Mouse (Mus musculus) CD4-positive helper T cell, adult 2 months (primary cell): ENCODE results near the gene Adamts2.

Source experiments
- DNase-seq: peaks from one replicate; pipeline ENCODE4 v3.0.0-alpha.2; 2012; ENCODE audit warnings: low read depth, missing footprints, low spot score

Adamts2 gene

DNA sequence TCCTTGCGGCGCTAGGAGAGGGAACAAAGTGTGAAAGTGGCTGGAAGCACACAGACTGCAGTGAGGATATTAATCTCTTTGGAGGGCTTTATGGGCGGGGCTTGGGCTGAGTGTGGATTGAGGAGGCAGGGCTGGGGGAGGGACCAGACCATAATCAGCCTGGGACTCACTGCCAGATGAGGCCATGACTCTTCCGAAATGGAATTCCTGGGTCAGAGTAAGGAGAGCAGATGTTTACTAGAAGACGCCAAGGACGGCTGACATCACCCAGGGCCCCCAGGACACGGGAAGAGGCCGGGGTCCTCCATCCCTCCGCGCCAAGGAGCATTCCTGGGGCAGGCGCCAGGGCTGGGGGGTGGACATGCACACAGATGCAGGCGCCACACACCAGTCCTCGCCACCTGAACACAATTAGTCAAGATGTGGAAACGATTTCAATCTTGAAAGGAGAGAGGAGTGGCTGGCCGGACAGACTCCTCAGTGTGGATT, 20.4 kb downstream of the Adamts2 start:
- DNase-seq = no peak

DNA sequence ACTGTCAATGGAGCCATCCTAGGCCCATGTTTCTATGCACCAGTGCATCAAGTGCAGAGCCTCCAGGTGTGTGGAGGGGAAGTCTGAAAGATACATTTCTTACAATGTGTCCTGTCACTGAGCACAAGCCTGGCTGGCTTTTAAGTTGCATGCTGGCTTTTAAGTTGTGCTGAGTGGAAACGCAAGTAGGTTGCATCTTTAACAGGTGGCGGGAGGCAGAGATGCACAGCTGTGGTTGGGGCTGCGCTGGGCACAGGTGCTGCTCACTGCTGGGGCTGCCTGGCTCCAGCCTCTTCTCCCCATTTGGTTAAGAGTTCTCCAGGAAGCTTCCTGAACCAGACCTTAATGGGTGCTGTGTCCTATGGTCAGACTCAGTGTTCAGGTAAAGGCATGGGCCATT, 21.9 kb downstream of the Adamts2 start:
- DNase-seq = no peak

- no peak for DNase-seq
Measured at GRCm38 (mm10) chr11:50624239-50624638, 22.4 kb downstream of the Adamts2 start.

DNA sequence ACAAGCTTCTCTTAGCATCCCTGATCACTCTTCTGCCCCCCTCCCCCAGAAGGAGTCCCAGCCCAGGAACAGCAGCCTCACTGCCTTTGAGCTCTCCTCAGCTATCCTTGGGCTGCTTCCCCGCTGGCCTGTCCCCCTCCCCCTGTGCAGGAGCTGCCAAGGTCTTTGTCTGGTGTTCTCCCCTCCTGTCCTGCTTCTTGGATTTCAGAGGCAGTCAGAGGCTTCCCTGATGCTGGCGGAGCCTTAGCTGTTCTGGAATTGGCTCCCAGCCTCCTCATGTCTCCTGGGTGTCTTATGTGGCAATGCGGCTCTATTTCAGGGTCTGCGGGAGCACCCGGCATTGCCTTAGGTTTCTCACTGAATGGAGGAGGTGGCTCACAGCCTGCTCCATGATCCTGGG, 22.8 kb downstream of the Adamts2 start:
- DNase-seq = no peak

DNA sequence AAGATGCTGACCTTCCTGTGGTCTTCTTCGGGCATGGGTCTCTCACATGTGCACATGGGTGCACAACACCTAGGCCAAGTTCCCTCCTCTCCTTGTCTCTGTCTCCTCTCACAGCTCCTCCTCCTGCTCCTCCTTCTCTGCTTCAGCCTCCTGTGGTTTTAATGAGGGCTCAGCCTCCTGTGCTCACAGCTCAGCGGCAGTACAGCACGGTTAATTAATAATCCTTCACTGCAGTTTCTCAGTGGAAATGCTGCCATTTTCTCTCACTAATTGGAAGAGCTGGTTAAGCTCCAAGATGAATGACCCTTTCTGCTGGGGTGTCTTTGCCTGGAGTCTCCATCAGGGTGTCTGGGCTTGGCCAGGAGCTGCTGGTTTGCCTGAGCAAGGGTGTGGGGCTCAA, 27.0 kb downstream of the Adamts2 start:
- DNase-seq = no peak

- DNase-seq = no peak
Measured at GRCm38 (mm10) chr11:50630462-50630861, 28.6 kb downstream of the Adamts2 start.

- no peak for DNase-seq
Measured at GRCm38 (mm10) chr11:50632270-50632669, 30.4 kb downstream of the Adamts2 start.

- DNase-seq = no peak
Measured at GRCm38 (mm10) chr11:50635051-50635590, 33.2 kb downstream of the Adamts2 start.

- DNase-seq = no peak
Measured at GRCm38 (mm10) chr11:50637026-50637425, 35.1 kb downstream of the Adamts2 start.

- no peak for DNase-seq
Measured at GRCm38 (mm10) chr11:50638197-50638867, 36.4 kb downstream of the Adamts2 start.

GRCm38 (mm10) chr11:50638868-50639220, 37.0 kb downstream of the Adamts2 start:
- DNase-seq = no peak

- no peak for DNase-seq
Measured at GRCm38 (mm10) chr11:50642583-50642982, 40.7 kb downstream of the Adamts2 start.

- no peak for DNase-seq
Measured at GRCm38 (mm10) chr11:50646148-50646547, 44.3 kb downstream of the Adamts2 start.

DNA sequence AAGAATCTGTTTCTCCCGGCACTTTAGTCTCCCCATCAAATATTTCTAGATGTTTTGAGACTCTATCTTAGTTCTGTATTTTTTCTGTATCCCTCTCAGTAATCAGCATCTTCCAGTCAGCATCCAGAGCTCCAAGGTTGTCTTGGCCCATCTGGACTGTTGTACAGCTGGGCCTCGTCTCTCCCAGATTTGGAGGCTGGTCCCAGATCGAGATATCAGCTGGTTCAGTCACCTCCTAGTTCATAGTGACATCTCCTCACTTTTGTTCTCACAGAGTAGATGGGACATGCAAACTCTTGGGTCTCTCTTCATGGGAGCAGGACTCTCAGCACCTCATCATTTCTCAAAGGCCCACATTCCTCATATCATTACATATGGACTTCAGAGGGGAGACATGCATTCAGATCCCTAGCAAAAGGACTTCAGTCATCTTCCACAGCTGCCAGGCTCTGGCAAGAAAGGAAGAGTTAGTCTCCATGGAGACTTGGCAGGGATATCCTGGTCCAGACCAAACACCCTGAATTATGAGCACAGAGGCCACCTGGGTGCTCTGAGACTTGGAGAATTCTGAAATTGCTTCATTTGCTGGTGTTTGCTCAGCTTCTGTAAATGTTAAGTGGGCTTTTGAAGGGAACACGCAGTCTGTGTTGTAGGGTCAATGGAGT, 46.4 kb downstream of the Adamts2 start:
- DNase-seq = no peak

DNA sequence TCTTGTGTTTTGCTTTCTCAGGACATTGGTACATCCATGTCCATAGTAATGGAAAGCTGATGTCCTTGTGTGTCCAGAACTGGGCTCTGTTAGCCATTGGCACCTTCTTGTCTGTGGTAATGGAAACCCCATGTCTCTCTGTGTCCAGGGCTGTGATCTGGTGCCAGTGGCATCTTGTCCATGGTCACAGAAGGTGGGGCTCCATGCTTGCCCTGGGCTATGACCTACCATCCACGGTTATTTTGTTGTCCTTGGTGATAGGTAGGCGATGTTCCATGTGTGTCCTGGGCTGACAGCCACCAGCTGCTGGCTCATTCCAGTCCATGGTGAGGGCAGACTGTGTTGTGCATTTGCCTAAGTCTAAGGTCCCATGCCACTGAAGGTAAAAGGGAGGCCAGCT, 48.2 kb downstream of the Adamts2 start:
- no peak for DNase-seq

DNA sequence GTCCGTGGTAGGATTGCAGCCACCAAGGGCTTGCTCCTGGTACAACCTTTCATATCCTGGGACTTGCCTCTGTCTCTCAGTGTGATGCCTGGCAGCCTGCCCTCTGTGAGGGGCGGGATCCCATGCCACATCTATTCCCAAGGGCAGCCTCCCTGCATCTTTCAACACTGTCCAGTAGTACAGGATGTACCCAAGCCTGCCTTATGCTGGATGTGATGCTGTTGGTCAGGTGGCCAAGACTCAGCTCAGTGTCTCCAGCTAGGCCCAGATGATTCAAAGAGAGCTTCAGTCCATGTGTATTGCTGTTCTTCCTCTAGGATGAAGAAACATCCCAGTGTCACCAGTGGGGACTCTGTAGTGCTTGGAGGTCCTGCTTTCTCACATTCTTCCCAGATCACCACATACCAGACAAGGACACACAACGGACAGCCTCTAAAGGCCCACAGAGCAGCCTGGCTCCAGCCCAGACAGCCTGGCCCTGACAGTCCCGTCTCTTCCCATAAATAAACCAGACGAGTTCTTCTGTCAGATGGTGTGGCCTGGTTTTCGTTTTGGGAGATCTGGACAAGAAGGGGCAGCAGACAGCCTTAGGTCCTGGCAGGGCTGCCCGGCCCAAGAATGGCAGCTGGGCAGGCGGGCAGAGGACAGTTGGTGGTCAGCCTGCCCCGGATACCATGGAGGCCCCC, 52.0 kb downstream of the Adamts2 start:
- DNase-seq = no peak

DNA sequence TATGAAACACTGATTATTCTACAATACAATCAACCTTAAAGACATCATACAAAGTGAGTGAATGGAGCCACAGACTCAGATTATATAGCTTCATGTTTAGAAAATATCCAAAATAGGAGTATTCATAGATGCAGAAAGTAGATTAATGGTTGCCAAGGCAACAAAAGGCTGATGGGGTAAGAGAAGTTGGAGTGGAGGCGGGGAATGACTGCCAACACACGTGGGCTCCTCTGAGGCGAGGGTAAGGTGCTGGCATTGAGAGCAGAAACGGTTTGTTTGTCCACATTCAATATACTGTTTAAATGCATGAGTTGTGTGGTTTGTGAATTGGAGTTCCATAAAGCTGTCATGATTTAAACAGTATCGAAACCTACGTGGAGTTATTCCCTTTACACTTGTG, 56.9 kb downstream of the Adamts2 start:
- no peak for DNase-seq

GRCm38 (mm10) chr11:50662176-50662575, 60.3 kb downstream of the Adamts2 start:
- DNase-seq = no peak

GRCm38 (mm10) chr11:50664826-50665225, 62.9 kb downstream of the Adamts2 start:
- DNase-seq = no peak

- no peak for DNase-seq
Measured at GRCm38 (mm10) chr11:50669542-50670362, 67.9 kb downstream of the Adamts2 start.

- DNase-seq = no peak
Measured at GRCm38 (mm10) chr11:50670363-50670725, 68.5 kb downstream of the Adamts2 start.

DNA sequence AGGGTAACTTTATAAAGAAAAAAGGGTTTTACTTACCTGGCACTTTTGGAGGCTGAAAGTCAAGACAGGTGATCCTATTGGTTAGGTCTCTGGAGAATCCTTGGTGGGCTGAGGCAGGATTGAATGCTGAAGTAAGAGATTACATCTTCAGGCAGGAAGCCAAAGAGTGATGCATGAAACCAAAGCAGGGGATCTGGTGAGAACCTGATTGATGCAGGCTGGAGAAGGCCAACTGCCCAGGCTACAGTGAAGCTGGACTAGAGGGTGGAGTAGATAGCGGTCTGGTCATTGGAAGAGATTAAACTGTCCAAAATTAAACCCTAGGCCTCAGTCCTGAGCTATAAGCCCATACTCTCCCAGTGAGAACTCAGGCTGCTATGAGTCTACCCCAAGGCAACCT, 69.0 kb downstream of the Adamts2 start:
- DNase-seq = no peak
